Mouse (Mus musculus): ENCODE measurements around the gene Gtf2i. TPM values are rescaled to one million over a fixed set of nuclear protein-coding genes. Genes with fewer than 3 reads are reported as not detected.

Gene Gtf2i
- polyA plus RNA-seq, 1 experiment from 2014 or later = 195 TPM

DNA sequence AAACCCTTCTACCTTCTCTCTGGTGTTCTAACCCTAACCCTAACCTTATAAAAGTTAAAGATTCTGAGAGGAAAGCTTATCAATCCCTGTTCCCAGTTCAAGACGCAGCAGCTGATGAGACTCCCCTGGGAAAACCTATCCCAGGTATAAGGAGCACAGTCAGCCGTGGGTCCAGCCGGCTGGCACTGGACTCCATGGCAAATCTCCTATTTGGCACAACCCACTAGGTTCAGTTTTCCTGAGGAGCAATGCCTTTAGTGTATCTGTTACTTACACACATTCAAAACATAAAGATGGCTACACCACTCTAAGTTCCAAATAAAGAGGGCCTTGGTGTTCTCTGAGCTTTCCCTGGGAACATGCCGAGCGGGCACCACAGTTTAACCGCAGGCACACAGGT, 23.5 kb downstream of the Gtf2i start:
- H3K4me2 ChIP-seq = no peak overlapping the region
- no peaks in the 10 kb centered on the region for H3K27me3 ChIP-seq
- no peak overlapping the region for H3K27ac ChIP-seq
- no peak for ATAC-seq
- WGBS = 97% methylated on average over 6 of the region's 6 CpGs
- H3K36me3 ChIP-seq (ENCODE audit: poor library complexity, severe bottlenecking) = peaks cover 92% of the 10 kb centered on the region
- no peaks in the 10 kb centered on the region for H3K9me3 ChIP-seq (replicated peaks)
- no peak overlapping the region for H3K9ac ChIP-seq
- no peaks in the 10 kb centered on the region for H3K4me1 ChIP-seq
- no peak overlapping the region for H3K4me3 ChIP-seq

GRCm38 (mm10) chr5:134289935-134290560, 24.5 kb downstream of the Gtf2i start:
- H3K9ac ChIP-seq = no peak overlapping the region
- H3K36me3 ChIP-seq (ENCODE audit: poor library complexity, severe bottlenecking) = peaks cover 97% of the 10 kb centered on the region
- H3K27ac ChIP-seq = no peak overlapping the region
- no peak overlapping the region for H3K4me3 ChIP-seq
- no peak for ATAC-seq
- no peaks in the 10 kb centered on the region for H3K4me1 ChIP-seq
- 93% methylated on average over 12 of the region's 12 CpGs for WGBS
- H3K4me2 ChIP-seq = no peak overlapping the region
- no peaks in the 10 kb centered on the region for H3K27me3 ChIP-seq
- H3K9me3 ChIP-seq (replicated peaks) = no peaks in the 10 kb centered on the region

DNA sequence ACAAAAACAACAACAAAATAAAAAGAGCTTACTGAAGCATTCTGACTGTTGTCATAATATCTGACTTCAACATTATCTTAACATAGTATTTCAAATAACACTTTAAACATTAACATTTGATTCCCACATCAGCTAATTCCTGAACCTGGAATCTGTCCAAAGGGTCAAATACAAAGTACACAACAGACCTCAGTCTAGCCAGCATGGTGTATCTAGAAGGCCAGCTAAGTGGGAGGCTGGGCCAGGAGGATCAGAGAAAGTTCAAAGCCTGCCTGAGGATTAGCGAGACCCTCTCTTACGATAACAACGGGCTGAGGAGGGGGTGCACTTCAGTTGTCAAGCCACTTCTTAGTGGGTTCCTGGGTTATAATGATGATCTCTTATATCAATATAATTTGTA, 26.5 kb downstream of the Gtf2i start:
- H3K4me1 ChIP-seq = no peaks in the 10 kb centered on the region
- no peak overlapping the region for H3K4me2 ChIP-seq
- H3K9me3 ChIP-seq (replicated peaks) = no peaks in the 10 kb centered on the region
- no peak overlapping the region for H3K27ac ChIP-seq
- WGBS = 90% methylated on average over 3 of the region's 3 CpGs
- peaks cover 98% of the 10 kb centered on the region for H3K36me3 ChIP-seq (ENCODE audit: poor library complexity, severe bottlenecking)
- no peak for ATAC-seq
- H3K9ac ChIP-seq = no peak overlapping the region
- H3K4me3 ChIP-seq = no peak overlapping the region
- H3K27me3 ChIP-seq = no peaks in the 10 kb centered on the region

- H3K9ac ChIP-seq = no peak overlapping the region
- no peak overlapping the region for H3K4me2 ChIP-seq
- H3K9me3 ChIP-seq (replicated peaks) = no peaks in the 10 kb centered on the region
- no peak overlapping the region for H3K27ac ChIP-seq
- ATAC-seq = no peak
- peaks cover 95% of the 10 kb centered on the region for H3K36me3 ChIP-seq (ENCODE audit: poor library complexity, severe bottlenecking)
- no peaks in the 10 kb centered on the region for H3K27me3 ChIP-seq
- 93% methylated on average over 12 of the region's 12 CpGs for WGBS
- H3K4me3 ChIP-seq = no peak overlapping the region
- no peaks in the 10 kb centered on the region for H3K4me1 ChIP-seq
These were observed 29.6 kb downstream of the Gtf2i start for GRCm38 (mm10) chr5:134284921-134285320.

- H3K27me3 ChIP-seq = no peaks in the 10 kb centered on the region
- no peaks in the 10 kb centered on the region for H3K4me1 ChIP-seq
- no peak overlapping the region for H3K4me2 ChIP-seq
- no peak overlapping the region for H3K27ac ChIP-seq
- no peak overlapping the region for H3K4me3 ChIP-seq
- H3K36me3 ChIP-seq (ENCODE audit: poor library complexity, severe bottlenecking) = peaks cover 96% of the 10 kb centered on the region
- 93% methylated on average over 9 of the region's 9 CpGs for WGBS
- no peak for ATAC-seq
- no peaks in the 10 kb centered on the region for H3K9me3 ChIP-seq (replicated peaks)
- H3K9ac ChIP-seq = no peak overlapping the region
These were observed 32.0 kb downstream of the Gtf2i start for GRCm38 (mm10) chr5:134282603-134283002.

DNA sequence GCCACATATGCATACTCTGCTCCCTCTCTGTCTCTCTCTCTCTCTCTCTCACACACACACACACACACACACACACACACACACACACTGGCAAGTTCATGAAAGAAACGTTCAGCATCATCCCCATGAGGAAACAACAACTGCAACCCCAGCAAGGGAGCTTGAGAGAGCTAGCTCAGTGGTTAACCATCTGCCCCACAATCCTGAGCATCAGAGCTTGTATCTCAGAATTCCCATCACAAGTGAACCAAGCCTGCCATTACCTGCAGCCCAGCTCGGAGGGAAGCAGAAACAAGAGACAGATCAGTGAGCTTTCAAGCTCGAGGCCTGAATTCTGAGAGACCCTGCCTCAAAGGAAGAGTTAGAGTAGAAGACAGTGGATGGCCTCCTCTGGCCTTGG, 32.5 kb downstream of the Gtf2i start:
- Histone ChIP-seq H3K27ac (no peak overlapping the region), H3K27me3 (no peaks in the 10 kb centered on the region), H3K9ac (no peak overlapping the region), H3K36me3 (ENCODE audit: poor library complexity, severe bottlenecking) (peaks cover 96% of the 10 kb centered on the region), H3K4me3 (no peak overlapping the region), H3K9me3 (replicated peaks) (no peaks in the 10 kb centered on the region), H3K4me1 (no peaks in the 10 kb centered on the region), H3K4me2 (no peak overlapping the region)
- ATAC-seq = no peak
- WGBS = 79% methylated on average over 3 of the region's 3 CpGs

DNA sequence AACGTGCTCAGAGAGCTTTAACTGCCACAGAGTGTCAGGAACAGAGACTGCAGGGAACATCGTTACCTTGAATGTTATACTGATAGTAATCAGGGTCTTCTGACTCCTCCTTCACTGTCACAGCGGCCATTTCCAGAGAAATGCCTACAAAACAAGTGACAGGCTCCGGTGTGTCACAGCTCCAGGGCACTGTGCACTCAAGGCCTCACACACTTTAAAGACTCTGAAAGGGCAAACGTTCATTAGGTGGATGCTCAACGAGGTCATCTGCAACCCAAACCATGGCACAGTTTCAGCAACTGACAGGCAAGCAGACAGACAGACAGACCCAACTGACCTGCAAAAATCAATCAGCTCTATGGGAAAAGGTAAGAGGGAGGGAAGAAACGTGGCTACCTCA, 35.2 kb downstream of the Gtf2i start:
- Histone ChIP-seq H3K27me3 (no peaks in the 10 kb centered on the region), H3K4me2 (no peak overlapping the region), H3K36me3 (ENCODE audit: poor library complexity, severe bottlenecking) (peaks cover 93% of the 10 kb centered on the region), H3K4me1 (no peaks in the 10 kb centered on the region), H3K9ac (no peak overlapping the region), H3K27ac (no peak overlapping the region), H3K4me3 (no peak overlapping the region), H3K9me3 (replicated peaks) (no peaks in the 10 kb centered on the region)
- ATAC-seq = no peak
- WGBS = 89% methylated on average over 7 of the region's 7 CpGs

- Histone ChIP-seq H3K4me3 (no peak overlapping the region), H3K4me1 (no peaks in the 10 kb centered on the region), H3K36me3 (ENCODE audit: poor library complexity, severe bottlenecking) (peaks cover 93% of the 10 kb centered on the region), H3K9me3 (replicated peaks) (no peaks in the 10 kb centered on the region), H3K27me3 (no peaks in the 10 kb centered on the region), H3K27ac (no peak overlapping the region), H3K9ac (no peak overlapping the region), H3K4me2 (no peak overlapping the region)
- ATAC-seq = no peak
- 85% methylated on average over 4 of the region's 4 CpGs for WGBS
These were observed 37.5 kb downstream of the Gtf2i start for GRCm38 (mm10) chr5:134277109-134277508.

DNA sequence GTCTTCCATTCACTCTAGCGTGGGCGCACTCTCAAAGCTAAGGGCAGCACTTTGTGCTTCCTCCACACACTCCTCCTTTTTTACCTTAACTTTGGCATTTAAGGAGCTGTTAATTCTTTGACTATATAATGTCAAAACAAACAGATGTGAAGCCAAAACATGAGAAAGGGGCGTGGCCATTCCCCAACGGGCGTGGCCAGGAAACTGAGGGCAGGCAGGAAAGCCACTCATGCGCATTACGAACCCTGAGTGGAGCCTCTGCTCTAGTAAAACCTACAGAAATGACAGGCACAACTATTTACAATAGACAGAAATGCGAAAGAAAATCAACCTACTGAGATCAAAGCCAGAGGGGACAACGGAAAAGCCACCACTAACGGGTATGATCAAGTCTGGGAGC, 39.0 kb downstream of the Gtf2i start:
- Histone ChIP-seq H3K4me2 (no peak overlapping the region), H3K27ac (no peak overlapping the region), H3K36me3 (ENCODE audit: poor library complexity, severe bottlenecking) (peaks cover 97% of the 10 kb centered on the region), H3K4me3 (no peak overlapping the region), H3K27me3 (no peaks in the 10 kb centered on the region), H3K4me1 (no peaks in the 10 kb centered on the region), H3K9ac (no peak overlapping the region), H3K9me3 (replicated peaks) (no peaks in the 10 kb centered on the region)
- no peak for ATAC-seq
- WGBS = 92% methylated on average over 10 of the region's 10 CpGs

- H3K9me3 ChIP-seq (replicated peaks) = no peaks in the 10 kb centered on the region
- no peaks in the 10 kb centered on the region for H3K27me3 ChIP-seq
- 88% methylated on average over 11 of the region's 11 CpGs for WGBS
- H3K9ac ChIP-seq = no peak overlapping the region
- no peak for ATAC-seq
- H3K4me2 ChIP-seq = no peak overlapping the region
- H3K4me1 ChIP-seq = no peaks in the 10 kb centered on the region
- H3K36me3 ChIP-seq (ENCODE audit: poor library complexity, severe bottlenecking) = peaks cover 97% of the 10 kb centered on the region
- H3K4me3 ChIP-seq = no peak overlapping the region
- no peak overlapping the region for H3K27ac ChIP-seq
These were observed 39.5 kb downstream of the Gtf2i start for GRCm38 (mm10) chr5:134275021-134275420.

- ATAC-seq = no peak
- H3K36me3 ChIP-seq (ENCODE audit: poor library complexity, severe bottlenecking) = peaks cover 96% of the 10 kb centered on the region
- WGBS = 91% methylated on average over 8 of the region's 8 CpGs
These were observed 40.8 kb downstream of the Gtf2i start for GRCm38 (mm10) chr5:134273761-134274160.

DNA sequence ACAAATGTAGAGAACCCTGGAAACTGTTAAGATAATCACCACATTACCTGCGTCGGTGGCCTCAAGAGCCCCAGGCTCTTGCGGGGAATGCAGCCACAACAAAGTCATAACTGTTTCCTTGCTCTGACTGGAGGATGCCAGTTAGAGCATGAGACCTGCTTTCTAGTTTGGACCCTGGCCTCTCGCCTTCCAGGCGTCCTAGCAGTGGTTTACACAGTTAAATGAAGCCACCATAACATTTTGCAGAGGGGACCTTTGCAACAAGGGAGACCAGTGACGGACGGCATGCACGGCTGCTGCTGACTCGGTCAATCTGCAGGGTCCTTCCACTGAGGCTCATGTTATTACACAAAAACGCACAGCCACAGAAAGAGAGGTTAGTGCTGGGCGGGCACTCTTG, 41.8 kb downstream of the Gtf2i start:
- ATAC-seq = no peak
- Histone ChIP-seq H3K9me3 (replicated peaks) (no peaks in the 10 kb centered on the region), H3K36me3 (ENCODE audit: poor library complexity, severe bottlenecking) (peaks cover 96% of the 10 kb centered on the region), H3K27ac (no peak overlapping the region), H3K9ac (no peak overlapping the region), H3K4me3 (no peak overlapping the region), H3K4me2 (no peak overlapping the region), H3K4me1 (no peaks in the 10 kb centered on the region), H3K27me3 (no peaks in the 10 kb centered on the region)
- 82% methylated on average over 11 of the region's 11 CpGs for WGBS

More at GRCm38 (mm10) chr5:134273761-134274160, 40.8 kb downstream of the Gtf2i start:
- Histone ChIP-seq H3K27ac (no peak overlapping the region), H3K4me1 (no peaks in the 10 kb centered on the region), H3K4me2 (no peak overlapping the region), H3K27me3 (no peaks in the 10 kb centered on the region), H3K9ac (no peak overlapping the region), H3K9me3 (replicated peaks) (no peaks in the 10 kb centered on the region), H3K4me3 (no peak overlapping the region)

DNA sequence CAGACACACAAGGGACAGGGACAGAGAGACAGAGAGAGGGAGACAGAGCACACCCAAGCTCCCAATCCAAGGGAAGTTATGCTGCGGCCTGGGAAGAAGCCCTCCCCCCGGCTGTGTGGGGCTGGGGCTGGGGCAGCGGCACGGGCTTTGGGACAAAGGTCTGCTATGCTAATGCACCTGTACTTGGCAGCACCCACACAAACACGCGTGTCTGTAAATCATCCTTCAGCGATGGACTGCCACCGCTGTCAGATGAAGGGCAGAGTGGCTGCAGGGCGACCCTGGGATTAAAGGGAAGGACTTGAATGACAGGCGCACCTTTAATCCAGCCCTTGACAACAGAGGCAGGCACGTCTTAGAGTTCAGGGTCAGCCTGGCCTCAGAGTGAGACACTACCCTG, 43.1 kb downstream of the Gtf2i start:
- Histone ChIP-seq H3K4me3 (no peak overlapping the region), H3K4me1 (no peaks in the 10 kb centered on the region), H3K27ac (no peak overlapping the region), H3K27me3 (no peaks in the 10 kb centered on the region), H3K4me2 (no peak overlapping the region), H3K9me3 (replicated peaks) (no peaks in the 10 kb centered on the region), H3K36me3 (ENCODE audit: poor library complexity, severe bottlenecking) (peaks cover 96% of the 10 kb centered on the region), H3K9ac (no peak overlapping the region)
- ATAC-seq = no peak
- 90% methylated on average over 11 of the region's 11 CpGs for WGBS

All from forebrain, embryonic 13.5 days (tissue).